Mouse (Mus musculus) lung, postnatal 4 days (tissue): ENCODE measurements around the gene Noa1.

ENCODE experiments used
- DNase-seq, 2 experiments: peaks; one replicate each; pipeline ENCODE4 v3.0.0; 2021

Noa1 gene

DNA sequence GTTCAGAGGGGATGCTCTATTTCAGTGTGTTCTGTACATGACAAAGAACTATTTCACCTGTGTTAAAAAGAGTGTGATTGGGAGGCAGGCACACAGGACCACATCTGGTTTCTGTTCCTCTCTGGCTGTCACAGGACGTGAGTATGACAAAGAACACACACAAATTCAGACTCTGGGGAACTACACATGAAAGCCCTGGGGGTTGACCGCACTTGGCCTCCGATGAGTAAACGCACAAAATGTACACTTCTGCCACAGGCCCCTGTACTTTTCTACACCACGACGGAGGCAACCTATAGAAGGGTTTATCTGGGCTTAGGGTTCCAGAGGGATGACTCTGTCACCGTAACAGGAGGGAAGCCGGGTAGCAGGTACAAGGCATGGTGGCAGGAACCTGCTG is 20.2 kb downstream of the Noa1 start:
- DNase-seq: no peak

DNA sequence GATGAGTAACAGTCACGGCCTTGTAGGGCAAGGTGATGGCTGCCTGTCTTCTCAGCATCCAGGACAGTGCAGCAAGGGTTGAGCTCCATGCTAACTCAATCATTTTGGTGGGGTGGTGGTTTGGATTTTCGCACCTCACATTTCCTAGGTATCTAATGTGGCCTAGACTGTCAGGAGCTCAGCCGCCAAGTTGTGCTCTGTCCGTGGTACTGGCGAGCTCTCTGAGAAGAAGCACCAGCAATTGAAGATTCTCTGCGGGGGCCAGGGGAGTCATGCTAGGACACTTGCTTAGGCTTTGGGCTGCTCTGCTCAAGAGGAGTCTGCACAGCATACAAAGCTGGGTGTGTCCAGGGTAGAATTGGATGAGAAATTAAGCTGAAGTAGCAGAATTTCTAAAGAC is 22.0 kb downstream of the Noa1 start:
- DNase-seq: no peak

GRCm38 (mm10) chr5:77286904-77287303 is 23.0 kb downstream of the Noa1 start:
- DNase-seq: no peak

- DNase-seq: no peak
Observed at GRCm38 (mm10) chr5:77285685-77286084, 24.2 kb downstream of the Noa1 start.

- no peak for DNase-seq
Observed at GRCm38 (mm10) chr5:77282242-77282641, 27.6 kb downstream of the Noa1 start.

DNA sequence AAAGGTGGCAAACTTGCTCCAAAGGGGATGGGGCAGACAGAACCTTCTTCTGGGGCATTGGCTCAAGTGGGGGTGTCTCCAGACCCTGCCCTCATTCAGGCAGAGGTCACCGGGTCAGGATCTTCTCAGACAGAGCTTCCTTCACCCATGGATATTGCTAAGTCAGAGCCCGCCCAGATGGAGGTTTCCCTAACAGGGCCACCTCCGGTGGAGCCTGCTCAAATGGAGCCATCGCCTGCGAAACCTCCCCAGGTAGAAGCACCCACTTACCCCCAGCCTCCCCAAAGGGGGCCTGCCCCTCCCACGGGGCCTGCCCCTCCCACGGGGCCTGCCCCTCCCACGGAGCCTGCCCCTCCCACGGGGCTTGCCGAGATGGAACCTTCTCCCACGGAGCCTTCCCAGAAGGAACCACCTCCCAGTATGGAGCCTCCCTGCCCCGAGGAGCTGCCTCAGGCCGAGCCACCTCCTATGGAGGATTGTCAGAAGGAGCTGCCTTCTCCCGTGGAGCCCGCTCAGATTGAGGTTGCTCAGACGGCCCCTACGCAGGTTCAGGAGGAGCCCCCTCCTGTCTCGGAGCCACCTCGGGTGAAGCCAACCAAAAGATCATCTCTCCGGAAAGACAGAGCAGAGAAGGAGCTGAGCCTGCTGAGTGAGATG is 28.2 kb downstream of the Noa1 start:
- DNase-seq: no peak

- DNase-seq: no peak
Observed at GRCm38 (mm10) chr5:77277204-77277603, 32.7 kb downstream of the Noa1 start.

DNA sequence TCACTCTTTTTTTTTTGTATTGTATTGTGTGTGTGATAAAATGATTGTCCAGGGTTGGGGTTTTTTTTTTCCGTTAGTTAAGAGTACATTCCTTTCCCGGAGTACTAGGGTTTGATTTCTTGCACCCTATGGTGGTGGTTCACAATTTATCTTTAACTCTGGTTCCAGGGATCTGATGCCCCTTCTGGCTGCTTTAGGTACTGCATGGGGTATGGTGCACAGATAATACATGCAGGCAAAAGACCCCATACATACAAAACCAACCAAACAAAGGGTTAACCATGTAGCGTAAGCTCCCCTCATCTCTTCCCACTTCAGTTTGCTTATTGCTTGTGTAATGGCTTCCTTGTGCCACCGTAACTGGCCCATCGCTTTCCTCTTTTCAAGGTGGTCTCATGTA is 33.9 kb downstream of the Noa1 start:
- DNase-seq: peak in 1 of 2 experiments; percentile 52

DNA sequence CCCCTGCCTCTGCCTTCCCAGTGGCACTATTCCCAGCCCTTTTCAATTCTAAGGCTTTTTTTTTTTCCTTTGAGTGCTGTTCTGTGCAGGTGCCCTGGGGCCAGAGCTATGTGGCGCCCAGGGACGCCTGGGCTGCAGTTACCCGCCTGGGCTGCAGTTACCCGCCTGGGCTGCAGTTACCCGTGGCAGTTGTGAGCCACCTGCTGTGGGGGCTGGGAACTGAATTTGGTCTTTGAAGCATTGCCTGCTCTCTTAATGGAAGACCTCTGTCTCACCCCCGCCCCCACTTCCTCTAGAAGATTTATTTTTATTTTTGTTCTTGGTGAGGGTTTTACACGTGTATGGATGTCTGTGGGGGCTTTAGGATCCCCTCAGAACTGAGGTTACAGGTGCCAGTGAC is 36.7 kb downstream of the Noa1 start:
- DNase-seq: no peak

DNA sequence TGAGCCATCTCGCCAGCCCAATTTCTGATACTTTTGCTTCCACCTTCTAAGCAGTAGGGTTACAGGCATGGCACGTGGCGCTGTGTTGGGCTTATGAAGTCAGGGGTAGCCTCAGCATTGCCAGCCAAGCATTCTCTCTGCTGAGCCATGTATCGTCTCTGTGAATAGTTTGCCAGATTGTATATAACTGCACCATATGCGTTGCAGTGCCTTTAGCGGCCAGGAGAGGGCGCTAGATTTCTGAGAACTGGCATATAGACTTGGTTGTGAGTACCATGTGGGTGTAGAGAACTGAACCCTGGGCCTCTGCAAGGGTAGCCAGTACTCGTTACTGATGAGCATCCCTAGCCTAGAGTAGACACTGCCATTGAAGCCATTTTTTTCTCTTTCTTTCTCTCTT is 40.5 kb downstream of the Noa1 start:
- no peak for DNase-seq

GRCm38 (mm10) chr5:77267957-77268624 is 41.8 kb downstream of the Noa1 start:
- DNase-seq: no peak

DNA sequence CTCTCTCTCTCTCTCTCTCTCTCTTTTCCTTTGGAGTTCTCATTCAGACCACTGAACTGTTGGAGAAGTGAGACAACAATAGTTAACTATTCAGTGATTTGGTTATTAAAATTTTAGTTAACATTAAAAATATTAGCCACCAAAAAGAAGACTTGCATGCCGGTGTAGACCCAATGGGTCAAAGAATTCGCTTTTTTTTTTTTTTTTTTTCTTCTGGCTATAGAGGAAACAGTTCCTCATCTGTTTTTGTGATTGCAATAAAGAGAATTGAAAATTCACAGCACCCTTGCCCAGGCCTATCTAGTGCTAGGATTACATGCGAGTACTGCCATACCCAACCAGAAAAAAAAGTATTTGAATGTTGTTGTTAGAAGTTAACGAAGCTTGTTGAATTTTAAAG is 42.4 kb downstream of the Noa1 start:
- DNase-seq: no peak

- peak in 1 of 2 experiments; percentile 21 for DNase-seq
Observed at GRCm38 (mm10) chr5:77266886-77267401, 42.9 kb downstream of the Noa1 start.

- peak; percentile 72 to 79 for DNase-seq
Observed at GRCm38 (mm10) chr5:77266066-77266885, 43.6 kb downstream of the Noa1 start.

DNA sequence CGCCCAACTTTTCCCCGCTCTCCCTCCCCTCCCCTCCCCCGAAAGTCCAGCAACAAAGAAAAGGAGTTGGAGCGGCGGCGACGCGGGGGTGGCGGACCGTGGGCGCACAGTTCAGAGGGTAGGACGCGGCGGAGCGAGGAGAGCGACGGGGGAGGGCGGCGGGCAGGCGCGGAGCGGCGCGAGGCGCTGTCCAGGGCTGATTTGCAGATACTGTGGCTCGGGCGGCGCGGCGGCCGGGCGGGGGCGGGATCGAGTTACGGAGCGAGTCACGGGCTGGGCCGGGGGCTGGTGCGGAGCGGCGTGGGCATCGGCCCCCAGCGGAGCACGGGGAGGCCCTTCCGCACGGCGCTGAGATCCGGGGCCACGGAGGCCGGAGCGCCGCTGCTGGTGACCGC is 44.2 kb downstream of the Noa1 start:
- DNase-seq: peak; percentile 84 to 87

DNA sequence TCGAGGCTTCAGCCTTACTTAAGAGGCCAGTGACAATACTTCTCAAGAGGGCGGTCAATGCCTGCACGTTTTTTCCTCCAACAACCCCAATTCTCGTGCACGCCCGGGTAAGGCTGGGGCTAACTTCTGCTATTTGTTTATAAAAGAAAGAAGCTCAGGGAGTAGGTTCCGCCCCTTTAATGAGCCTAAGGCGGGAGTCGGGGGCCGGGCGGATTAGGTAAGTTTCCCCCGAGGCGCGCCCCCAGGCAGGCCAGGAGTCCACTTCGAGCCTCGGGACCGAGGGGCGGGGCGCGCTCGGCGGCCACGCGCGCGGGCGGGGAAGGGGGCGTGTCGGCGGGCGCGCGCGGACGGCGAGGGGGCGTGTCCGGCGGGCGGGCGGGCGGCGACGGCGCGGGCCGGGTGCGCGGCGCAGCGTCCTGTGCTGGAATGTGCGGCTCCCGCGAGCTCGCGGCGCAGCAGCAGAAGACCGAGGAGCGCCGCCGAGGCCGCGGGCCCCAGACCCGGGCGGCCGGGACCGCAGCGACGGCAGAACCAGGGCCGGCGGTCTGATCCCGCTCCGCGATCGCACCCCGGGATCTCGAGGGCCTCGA is 44.7 kb downstream of the Noa1 start, which contains the start of gene Rest:
Rest (plus strand) TSS at position 411 of the 590 bp plus-strand sequence.
- peak; percentile 85 to 91 for DNase-seq

GRCm38 (mm10) chr5:77262105-77262504 is 47.8 kb downstream of the Noa1 start:
- no peak for DNase-seq

DNA sequence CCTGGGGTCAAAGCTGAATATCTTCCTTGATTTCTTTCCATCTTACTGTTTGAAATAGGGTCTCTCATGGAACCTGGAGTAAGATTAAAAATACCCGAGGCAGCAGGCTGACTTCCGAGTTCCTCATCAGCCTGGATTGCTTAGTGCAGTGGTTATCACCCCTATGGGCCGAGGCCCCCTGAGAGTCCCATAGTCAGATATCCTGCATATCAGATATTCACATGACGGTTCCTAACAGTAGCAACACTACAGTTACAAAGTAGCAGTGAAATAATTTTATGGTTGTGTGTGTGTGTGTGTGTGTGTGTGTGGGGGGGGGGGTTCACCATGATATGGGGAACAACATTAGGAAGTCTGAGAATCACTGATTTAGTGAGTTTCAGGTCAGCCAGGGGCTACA is 48.7 kb downstream of the Noa1 start:
- no peak for DNase-seq

- DNase-seq: no peak
Observed at GRCm38 (mm10) chr5:77260141-77260540, 49.7 kb downstream of the Noa1 start.

DNA sequence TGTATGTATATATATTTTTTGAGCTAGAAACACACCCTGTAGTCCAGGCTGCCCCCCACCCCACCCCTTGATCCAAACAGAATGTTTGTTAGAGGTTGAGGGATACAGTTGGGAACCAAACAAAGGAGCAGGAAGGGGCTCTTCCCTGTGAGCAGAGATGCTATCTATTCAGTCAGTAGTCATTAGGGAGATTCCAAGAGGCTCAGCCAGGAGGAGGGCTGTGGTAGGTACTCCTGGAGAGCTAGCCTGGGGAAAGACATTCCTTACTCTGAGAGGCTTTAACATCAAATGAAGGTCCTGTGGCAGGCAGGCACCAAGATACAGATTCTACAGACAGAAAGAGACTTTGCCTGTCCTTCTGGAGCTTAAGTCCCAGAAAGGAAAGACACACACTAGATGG is 50.6 kb downstream of the Noa1 start:
- DNase-seq: no peak

- no peak for DNase-seq
Observed at GRCm38 (mm10) chr5:77257603-77258002, 52.3 kb downstream of the Noa1 start.

DNA sequence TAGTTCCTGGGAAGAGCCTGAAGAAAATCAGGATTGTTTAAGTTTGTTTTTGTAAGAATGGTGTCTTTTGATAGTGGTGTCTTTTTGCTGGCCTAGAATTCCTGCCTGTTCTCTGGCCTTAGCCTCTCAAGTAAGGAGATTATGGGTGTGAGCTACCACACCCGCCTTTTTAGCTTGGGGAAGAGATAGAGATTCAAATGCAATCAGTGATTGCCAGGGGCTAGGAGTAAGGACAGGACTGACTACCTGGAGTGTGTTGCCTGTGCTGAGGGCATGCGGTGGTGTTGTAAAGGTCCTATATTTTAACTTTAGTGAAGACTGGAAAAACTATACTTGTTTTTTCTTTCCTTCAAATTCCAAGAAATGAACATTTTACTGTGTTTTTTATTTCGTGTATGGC is 55.5 kb downstream of the Noa1 start:
- no peak for DNase-seq

DNA sequence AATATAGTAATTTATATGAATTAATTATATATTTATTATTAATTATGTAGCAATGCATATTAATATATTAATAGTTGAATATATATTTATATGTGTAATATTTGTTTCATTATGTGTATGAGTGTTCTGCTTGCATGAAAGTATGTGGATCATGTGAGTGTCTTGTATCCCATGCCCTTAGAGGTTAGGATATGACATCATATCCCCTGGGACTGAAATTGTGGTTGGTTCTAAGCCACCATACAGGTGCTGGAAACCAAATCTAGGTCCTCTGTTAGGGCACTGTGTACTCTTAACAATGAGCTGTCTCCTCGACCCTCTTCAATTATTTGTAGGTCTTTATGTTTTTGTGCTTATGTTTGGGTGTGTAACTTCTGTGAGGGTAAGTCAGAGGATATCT is 56.7 kb downstream of the Noa1 start:
- no peak for DNase-seq
